Mouse (Mus musculus): Measurements from ENCODE around the gene Pknox1.

Pknox1 gene

DNA sequence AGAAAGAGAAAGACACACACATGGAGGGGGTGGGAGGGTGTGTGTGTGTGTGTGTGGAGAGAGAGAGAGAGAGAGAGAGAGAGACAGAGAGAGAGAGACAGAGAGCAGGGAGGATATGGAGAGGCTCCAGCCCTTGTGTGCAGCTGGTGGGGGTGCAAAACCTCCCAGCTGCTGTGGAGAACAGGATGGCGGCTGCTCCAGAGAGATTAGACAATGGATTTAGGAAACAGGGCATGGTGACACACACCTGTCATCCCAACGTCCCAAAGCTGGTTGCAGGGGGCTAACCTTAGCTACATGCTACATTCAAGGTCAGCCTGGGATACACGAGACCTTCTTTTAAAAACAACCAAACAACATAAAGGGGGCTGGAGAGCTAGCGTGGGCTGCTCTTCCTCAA is 8.3 kb upstream of the Pknox1 start:
- no peak for DNase-seq (ENCODE audit: low read depth)

DNA sequence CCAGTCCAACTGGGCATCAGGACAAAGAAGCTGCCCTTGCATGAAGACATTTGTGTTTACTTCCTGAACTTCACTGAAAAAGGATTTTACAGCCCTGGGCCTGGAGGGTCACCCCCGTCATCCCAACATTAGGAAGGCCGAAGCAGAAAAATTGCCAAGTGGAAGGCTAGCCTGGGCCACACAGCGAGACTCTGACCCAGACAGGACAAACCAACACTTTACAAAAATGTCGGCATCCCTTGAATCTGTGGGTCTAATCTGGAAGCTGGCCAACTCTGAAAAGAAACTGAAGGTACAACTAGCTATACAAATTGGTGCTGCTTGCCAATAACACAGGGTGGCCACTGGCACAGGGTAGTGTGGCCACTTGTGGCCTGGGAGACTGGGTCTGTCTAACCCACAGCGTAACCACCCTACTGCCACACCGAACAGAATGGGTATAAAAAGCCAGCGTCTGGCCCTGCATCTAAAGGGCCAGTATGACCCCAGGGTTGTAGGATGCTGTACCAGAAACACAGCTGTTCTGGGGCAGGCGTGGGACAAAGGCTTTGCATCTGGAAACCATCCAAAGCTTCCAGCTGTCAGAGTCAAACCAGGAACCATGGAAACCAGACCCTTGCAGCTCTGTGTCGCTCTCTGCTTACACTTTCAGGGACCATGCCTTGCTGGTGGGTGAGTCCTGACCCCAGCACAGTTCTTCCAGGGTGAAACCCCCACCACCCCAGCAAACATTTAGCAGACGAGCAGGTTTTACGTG is 7.2 kb upstream of the Pknox1 start:
- DNase-seq (ENCODE audit: low read depth), result peak; percentile 20

DNA sequence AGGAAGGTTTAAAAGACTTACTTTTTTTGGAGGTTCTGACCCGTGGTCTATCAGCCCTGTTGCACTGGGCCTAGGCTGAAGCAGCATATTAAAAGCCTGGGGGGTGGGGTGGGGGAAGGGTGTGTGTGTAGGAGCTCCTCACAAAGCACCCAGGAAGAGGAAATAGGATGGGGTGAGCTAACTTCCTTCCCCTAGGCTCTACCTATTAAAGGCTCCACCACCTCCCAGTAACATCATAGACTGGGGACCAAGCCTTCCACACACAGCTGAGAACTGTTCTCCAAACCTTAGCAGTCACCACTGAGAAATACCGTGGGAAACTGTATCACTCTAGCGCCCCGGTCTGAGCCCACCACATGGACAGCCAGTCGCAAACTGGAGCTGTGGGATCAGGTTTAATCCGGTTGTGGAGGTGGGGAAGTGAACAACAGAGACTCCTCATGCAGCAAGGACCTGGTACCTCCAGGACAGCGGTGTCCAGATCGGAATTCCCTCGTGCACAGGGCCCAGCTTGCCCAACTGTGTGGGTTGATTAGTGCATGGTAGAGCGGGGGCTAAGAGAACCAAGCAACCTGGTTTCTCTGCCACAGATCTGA is 6.5 kb upstream of the Pknox1 start:
- DNase-seq (ENCODE audit: low read depth), result peak; percentile 56

DNA sequence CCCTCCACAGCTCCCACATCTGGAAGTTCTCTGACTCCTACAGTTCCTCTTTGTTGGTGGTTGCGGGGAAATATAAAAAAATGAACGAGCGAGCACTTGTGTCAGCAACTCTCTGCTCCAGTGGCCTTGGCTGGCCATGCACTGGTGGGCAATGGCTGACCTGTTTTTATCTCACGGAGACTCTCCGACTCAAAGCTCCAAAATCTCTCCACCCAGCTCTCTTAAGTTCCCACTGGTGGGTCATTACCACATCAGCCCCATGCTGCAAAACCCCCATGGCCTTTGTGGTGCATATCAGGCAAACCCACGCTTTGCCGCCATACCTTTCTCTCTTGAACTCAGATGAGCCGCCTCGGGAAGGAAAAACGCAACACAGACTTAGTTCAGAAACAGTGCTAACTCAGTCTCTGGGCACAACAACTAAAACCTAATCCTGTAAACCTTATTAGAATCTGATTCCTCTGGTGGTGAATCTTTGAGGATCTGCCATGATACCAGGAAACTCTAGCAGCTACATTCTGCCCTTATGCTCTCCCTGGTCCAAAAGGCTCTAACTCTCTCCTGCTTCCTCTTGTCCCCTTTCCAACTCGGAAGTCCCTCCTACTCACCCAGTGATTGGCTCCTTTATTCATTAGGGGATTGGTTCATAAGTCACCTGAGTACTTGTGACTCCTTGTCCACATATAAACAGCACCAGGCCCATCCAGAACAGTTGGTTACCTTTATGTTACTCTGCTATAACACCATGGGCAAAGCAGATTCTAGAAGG is 5.3 kb upstream of the Pknox1 start:
- DNase-seq (ENCODE audit: low read depth), result no peak

DNA sequence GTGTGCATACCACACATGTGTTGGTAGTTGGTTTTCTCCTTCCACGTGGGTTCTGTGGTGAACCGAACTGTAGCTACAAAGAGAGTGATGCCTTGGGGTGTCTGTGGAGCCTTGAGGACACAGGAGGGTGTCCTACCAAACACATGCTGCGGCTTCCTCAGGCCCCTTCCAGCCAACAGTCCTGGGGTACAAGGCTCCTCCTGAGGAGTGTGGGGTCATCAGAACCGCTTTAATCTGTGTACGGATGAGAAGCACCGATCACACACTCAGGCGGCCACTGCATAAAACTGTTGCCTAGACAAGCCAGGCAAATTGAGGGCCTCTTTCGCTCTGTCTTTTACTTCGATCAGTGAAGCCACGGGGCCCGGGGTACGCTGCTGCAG is 911 bp upstream of the Pknox1 start:
- DNase-seq (ENCODE audit: low read depth), result no peak

DNA sequence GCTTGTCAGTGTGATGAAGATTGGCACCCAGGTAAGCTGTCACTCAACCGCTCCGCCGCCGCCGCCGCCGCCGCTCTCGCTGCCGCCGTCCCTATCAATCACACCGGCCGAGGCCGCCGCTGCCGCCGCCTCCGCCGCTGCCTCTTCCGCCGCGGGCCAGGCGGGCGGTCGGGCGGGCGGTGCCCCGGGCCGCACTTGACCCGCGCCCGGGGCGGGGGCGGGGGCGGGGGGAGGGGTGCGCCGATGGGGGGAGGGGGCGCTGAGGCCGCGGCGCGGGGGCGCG is 265 bp downstream of the Pknox1 start:
- no peak for DNase-seq (ENCODE audit: low read depth)

DNA sequence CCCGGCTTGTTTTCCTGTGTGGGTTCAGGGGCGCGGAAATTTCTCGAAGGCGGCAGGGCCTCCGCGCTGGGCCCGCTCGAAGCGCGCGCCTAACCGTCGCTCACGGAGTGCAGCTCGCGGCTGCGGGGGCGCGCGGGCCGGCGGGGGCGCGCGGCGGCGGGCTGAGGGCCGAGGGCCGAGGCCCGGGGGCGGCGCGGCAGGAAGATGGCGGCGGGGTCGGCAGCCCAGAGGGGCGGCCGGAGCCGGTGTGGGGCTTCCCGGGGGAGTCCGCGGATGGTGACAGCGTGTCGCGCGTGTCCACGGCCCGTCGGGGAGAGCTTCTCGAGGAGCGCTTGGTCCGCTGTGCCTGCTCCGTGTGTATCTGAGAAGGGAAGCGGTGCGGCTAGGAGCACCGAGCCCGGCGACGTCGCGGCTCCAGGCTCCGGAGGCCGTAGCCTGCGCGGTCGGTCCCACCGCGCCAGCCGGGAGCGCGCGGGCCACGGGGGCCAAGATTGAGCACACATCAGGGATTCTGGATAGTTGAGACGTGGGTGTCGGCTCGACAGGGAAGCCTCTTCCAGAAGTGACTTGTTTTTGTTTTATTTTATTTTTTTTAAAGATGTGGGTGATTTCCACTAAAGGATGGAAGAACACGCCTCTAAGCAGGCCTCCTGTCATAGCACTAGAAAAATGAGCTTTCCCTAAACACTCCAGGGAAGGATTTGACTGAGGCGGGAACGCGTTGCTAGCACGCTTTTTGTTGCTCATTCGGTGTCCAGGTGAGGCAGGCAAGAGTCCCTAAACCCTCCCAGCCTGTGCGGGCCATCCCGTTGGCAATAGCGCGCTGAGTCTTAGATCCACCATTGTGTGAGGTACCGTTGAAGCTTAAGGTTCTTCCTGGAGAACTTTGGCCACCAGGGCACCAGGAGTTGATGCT is 865 bp downstream of the Pknox1 start:
- DNase-seq (ENCODE audit: low read depth), result peak; percentile 81

DNA sequence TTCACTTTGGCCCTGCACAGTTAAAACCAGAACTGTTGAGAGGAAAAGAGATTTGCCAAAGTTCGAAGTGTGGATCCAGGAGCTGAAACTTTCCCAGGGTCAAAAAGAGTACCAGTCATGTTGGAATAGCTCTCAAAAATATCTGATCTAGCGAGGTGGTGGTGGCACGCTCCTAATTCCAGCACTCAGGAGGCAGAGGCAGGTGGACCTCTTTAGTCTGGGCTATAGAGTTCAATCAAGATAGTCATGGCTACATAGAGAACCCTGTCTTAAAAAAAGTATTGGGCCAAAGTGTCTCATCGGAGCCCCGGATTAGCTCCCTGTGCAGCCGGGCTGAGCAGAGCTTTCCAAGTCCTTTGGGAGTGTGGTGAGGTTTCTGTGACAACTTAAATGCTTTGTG is 1.7 kb downstream of the Pknox1 start:
- no peak for DNase-seq (ENCODE audit: low read depth)

DNA sequence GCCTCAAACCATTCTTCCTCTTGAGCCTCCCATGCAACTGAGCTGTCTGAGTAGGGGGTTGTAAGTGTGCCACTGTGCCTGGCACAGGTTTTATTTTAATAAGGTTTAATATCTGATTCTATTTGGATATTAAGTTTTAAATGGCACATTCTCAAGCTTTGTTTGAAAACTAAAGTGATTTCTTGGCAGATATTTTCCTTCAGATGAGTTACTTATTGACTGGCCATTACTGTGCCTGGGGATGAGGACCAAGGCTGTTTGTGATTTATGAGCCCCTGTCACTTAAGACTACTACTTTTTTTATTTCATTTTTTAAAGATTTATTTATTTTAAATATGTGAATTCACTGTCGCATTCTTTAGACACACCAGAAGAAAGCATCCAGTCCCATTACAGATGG is 5.2 kb downstream of the Pknox1 start:
- no peak for DNase-seq (ENCODE audit: low read depth)

DNA sequence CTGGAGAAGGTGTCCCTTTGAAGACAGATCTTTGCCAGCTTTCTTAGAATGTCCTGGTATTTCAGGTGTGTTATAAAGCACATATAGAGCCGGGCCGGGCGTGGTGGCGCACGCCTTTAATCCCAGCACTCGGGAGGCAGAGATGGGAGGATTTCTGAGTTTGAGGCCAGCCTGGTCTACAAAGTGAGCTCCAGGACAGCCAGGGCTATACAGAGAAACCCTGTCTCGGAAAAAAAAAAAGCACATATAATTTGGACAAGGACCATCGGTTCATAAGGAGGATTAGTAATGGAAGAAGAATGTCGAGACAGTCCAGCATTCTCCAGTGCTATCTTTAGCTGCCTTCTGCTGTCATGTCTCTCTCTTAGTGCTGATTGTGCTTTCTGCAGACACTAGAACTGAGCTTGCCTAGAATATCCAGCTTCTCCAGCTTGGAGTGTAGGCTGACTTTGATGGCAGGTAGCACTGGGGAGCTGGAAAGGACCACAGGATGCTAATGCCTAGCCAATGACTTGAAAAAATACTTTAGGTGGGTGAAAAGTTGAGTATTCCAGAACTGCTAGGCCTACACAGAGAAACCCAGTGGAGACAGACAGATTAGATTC is 5.9 kb downstream of the Pknox1 start:
- DNase-seq (ENCODE audit: low read depth), result peak; percentile 57

DNA sequence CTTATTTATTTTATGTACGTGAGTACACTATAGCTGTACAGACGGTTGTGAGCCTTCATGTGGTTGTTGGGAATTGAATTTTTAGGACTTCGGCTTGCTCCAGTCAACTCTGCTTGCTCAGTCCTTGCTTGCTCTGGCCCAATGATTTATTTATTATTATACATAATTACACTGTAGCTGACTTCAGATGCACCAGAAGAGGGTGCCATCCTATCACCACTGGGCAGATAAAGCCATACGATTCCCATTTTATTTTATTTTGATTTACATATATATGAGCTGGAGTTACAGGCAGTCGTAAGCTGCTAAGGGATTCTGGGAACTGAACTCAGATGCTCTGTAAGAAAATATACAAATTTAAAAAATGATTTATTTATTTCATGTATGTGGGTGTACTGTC is 7.2 kb downstream of the Pknox1 start:
- no peak for DNase-seq (ENCODE audit: low read depth)

DNA sequence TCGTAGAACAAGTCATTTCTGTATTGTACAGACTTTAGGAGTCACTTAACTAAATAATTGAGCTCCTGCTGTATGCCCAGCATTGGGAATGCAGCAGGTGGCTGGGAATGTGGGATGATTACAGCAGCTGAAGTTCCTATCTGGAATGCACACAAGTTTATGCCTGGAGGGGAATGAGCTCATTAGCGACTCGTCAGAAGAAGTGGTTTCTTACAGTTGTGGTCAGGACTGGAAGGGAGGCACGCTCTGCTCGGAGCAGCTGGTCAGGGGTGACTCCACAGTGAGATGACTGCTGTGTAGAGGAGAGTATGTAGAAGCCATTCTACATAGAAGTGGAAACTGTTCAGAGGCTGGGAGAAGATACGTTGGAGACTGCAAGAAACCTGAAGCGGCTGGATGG is 10.1 kb downstream of the Pknox1 start:
- DNase-seq (ENCODE audit: low read depth), result no peak

DNA sequence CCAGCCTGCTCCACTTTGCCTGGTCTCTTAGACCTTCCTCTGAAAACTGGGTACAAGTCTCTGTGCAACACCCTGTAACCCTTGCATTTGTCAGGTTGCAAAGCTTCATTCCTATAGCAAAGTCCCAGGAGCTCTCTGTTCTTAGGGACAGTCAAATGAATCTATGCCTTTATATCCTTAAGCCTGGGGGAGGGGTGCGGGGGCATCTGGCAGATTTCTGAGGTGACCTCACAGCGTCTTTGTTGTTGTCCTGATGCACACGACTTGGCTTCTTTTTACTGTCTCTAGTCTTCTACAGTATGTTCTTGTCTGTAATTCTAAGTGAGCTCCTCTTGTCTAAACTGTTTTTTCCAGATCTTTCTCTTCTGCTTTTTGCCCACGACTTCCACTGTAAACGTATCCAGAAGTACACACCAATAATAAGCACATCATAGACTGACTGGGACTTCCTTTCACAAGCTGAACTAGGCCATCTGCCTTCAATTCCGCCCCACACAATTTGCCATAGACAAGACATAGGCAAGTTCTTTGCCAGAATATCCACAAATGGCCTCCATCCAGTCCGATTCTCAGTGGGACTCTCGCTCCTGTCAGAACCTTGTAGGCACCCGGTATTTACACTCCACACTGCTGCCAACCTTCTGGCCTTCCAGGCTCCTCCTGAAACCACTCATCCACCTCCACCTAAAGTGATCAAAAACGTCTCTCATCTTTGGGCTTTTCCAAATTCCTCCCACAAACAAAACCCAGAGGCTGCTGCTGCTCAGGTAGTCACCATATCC is 12.1 kb downstream of the Pknox1 start:
- DNase-seq (ENCODE audit: low read depth), result no peak

DNA sequence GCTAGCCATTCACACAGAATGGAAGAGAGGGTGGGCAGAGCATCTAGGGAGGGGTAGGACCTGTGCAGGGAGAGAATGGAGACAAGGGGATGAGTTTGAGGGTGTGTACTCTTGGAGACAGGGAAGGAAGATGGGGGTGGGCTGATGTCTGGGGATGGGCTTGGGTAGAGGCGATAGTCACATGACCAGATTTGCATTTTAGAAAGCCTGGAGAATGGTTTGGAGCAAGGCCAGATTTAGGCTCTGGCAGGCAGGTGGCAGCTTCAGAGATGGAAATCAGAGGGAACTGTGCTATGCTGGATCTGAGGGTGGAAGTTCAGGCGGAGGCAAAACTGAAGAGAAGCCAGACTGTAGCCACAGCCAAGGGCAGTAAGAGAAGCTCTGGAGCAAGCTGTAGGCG is 15.8 kb downstream of the Pknox1 start:
- DNase-seq (ENCODE audit: low read depth), result no peak

DNA sequence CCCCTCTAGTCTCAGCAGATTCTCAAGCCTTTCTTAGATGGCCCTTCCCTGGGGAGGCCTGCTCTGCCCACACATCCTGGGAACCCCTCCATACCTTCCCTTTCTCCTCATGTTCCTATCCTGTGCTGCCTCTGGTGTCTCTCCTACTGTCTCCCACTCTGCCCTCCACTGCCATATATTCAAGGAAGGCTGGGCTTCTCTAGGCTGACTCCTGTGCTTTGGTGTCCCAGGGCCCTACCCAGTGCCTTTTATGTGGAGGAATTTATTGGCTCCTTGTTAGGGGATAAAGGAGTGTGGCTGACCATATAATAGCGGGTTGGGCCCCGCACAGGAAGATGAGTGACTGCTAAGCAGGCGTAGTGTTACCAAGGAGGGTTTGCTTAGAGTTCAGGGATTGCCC is 18.7 kb downstream of the Pknox1 start:
- DNase-seq (ENCODE audit: low read depth), result no peak

DNA sequence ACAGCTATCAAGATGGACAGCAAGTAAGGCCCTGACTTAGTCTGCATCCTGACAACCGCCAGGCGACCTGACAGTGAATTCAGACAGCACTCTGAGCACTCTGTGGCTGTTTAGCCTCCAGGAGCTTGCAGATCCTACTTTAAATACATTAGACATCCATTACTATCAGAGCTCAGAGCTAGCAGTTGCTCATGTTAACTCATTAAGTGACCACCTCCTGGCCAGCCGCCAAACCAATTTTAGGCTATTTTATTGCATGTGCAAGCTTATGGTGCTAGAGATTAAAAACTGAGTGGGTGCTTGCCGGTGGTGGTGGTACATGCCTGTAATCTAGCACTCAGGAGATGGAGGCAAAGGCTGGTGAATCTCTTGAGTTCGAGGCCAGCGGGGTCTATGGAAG is 19.2 kb downstream of the Pknox1 start:
- no peak for DNase-seq (ENCODE audit: low read depth)

DNA sequence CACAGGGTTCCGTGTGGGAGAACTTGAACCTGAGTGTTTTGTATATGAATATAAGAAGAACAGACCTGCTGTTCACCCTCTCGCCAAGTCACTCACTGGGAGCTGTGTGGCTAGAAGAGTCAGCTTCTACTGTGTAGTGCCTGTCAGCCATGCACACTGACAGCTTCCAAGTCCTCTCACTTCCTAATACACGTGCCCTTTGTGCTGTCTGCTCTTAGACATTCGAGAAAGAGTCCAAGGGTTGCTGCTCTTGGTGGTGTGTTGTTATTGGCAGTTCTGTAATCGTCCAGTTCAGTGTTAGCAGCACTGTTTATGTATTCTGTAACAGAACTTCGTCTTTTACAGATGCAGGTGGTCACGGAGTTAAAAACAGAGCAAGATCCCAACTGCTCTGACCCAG is 23.6 kb downstream of the Pknox1 start:
- no peak for DNase-seq (ENCODE audit: low read depth)

DNA sequence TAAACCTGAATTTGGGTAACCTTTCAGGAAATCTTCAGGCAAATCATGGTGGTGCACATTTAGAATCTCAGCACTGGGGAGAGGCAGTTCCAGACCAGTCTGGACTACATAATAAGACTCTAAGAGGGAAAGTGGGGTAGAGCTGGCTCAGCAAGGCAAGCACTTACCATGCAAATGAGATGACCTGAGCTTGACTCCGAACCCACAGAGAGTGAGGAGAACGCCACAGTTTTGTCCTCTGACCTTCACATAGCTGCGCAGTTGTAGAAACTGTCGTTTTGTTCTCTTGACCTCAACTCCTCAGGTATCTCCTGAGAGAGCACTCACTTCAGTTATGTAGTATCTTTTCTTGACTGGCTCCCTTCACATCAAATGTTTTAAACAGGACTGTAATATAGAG is 24.2 kb downstream of the Pknox1 start:
- no peak for DNase-seq (ENCODE audit: low read depth)

DNA sequence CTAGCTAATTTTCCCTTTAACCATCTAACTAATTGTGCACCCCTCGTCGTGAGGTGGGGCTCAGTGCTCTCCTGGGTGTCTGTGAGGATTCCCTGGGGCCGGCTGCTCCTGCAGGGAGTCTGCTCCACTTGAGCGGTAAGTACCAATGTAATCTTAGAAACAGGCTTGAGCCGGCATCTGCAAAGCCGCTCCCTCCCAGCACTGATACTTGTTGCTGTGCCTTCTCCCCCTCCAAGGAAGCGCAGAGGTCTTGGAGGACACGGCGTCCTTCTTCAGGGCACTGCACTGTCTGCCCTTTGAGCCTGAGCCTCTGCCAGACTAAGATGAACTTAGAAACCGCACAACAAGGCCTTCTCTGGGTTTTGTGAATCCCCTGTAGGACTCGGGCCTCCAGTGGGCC is 26.3 kb downstream of the Pknox1 start:
- DNase-seq (ENCODE audit: low read depth), result no peak

DNA sequence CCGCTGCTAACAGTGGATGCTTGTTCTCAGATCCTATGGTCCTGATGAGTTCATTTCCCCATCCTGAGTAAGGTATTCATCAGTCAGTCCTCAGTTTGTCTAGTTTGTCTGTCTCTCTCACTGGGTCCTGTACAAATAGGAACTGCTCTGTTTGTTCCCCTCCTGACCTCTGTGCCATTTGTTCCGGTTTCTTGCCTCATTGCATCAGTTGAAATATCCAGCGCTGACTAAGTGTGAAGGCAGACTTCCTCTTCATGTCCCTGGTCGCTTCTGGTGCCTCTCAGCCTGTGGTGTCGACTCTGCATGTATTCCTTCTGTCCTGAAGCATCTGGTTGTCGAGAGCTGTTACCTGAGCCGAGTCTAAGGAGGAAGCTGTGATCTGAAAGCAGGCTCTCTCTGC is 30.1 kb downstream of the Pknox1 start:
- DNase-seq (ENCODE audit: low read depth), result no peak

DNA sequence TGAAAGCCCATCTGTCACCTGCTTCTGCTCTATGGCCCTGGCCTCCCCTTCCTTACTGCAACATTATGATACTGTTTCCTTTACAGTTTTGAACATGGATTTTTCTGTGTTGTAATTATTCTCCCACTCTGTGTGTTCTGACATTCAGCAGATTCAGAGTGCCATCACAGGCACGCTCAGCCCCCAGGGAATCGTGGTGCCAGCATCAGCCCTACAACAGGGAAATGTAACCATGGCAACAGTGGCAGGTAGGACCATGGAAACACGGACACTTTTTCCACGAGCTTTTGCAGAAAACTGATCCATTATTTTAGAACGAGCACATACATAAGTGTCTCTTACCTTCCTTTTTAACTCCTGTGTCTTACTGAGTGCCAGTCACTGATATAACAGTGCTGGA is 30.5 kb downstream of the Pknox1 start:
- DNase-seq (ENCODE audit: low read depth), result no peak
